Mouse (Mus musculus) stomach, embryonic 16.5 days (tissue): ENCODE results near the gene Tmx4. TPM values are rescaled to one million over a fixed set of nuclear protein-coding genes. Genes with fewer than 3 reads are reported as not detected.

ENCODE experiments used
- ATAC-seq: fragments of 200-750 bp; cut with Nextera tagmentation; 2 replicates; pipeline ENCODE4 v1.8.0; 2017; ENCODE audit warnings: moderate number of reproducible peaks, moderate TSS enrichment; ENCODE audit not compliant: insufficient read depth, low FRiP score
- H3K27ac ChIP-seq: fragments of 300-500 bp; sonication (generic); 2 replicates; pipeline ENCODE4 v1.5.1; 2014; ENCODE audit warnings: low read length
- H3K27me3 ChIP-seq: fragments of 300-500 bp; sonication (generic); 2 replicates; pipeline ENCODE4 v1.6.1; 2014; ENCODE audit warnings: low read length, control low read depth, mixed read lengths; ENCODE audit not compliant: control insufficient read depth, insufficient read depth
- H3K36me3 ChIP-seq: fragments of 300-500 bp; sonication (generic); 2 replicates; pipeline ENCODE4 v1.6.1; 2014; ENCODE audit warnings: low read length; ENCODE audit not compliant: control insufficient read depth, insufficient read depth
- H3K4me1 ChIP-seq: fragments of 300-500 bp; sonication (generic); 2 replicates; pipeline ENCODE4 v1.6.1; 2014; ENCODE audit warnings: low read length, control low read depth, mixed read lengths; ENCODE audit not compliant: control insufficient read depth, insufficient read depth
- H3K4me2 ChIP-seq: fragments of 300-500 bp; sonication (generic); 2 replicates; pipeline ENCODE4 v1.6.1; 2014; ENCODE audit warnings: low read depth, low read length, mixed read lengths
- H3K4me3 ChIP-seq: fragments of 300-500 bp; sonication (generic); replicated peaks from 2 replicates; pipeline ENCODE4 v1.5.1; 2014; ENCODE audit warnings: mild to moderate bottlenecking, low read length
- H3K9ac ChIP-seq: fragments of 300-500 bp; sonication (generic); 2 replicates; pipeline ENCODE4 v1.6.1; 2014; ENCODE audit warnings: low read length
- H3K9me3 ChIP-seq: fragments of 300-500 bp; sonication (generic); replicated peaks from 2 replicates; pipeline ENCODE4 v1.6.1; 2016; ENCODE audit warnings: low read length, control low read depth; ENCODE audit not compliant: control insufficient read depth
- WGBS: fragments of 180-500 bp; shearing (Covaris S2); extraction: QIAGEN DNeasy Blood & Tissue Kit; methylation state at CpG from one replicate; pipeline ENCODE4 v1.1.7; 2014; 5-methylcytosine and 5-hydroxymethylcytosine counted together
- polyA plus RNA-seq: library from polyadenylated mRNA; unstranded; fragments of >200 nt; fragmentation: Nextera tagmentation; extraction: Ambion mirVana; gene quantifications from 2 replicates; pipeline ENCODE4 v1.2.1, GENCODE M21; 2015

Gene Tmx4
- polyA plus RNA-seq, 1 experiment from 2014 or later: 21.9 TPM

GRCm38 (mm10) chr2:134654668-134655067 lies 10.7 kb upstream of the Tmx4 start:
- Histone ChIP-seq H3K27ac (no peak overlapping the region), H3K36me3 (no peaks in the 10 kb centered on the region), H3K4me3 (no peak overlapping the region)

DNA sequence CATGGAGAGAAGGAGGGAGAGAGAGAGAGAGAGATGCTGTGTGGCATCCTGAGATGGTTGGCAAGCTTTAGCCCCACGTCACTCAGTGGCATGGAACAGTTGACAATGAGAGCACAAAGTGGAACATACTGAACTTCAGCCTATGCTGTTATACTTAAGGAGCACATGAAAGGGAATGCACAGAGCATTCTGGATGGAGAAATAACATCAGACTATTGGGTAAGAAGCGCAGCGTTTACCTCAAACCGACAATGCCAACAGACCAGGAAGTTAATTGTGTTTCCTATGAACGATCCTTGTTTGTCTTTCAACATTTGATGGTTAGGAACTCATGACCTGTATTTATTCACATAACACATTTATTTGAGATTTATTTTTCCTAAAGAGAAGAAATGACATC lies 8.8 kb upstream of the Tmx4 start:
- Histone ChIP-seq H3K36me3 (no peaks in the 10 kb centered on the region), H3K4me3 (no peak overlapping the region), H3K4me1 (no peaks in the 10 kb centered on the region), H3K27me3 (no peaks in the 10 kb centered on the region), H3K27ac (no peak overlapping the region), H3K9me3 (no peaks in the 10 kb centered on the region), H3K4me2 (no peak overlapping the region), H3K9ac (no peak overlapping the region)
- no peak for ATAC-seq
- 72% methylated on average over 5 of the region's 5 CpGs for WGBS

More at GRCm38 (mm10) chr2:134654668-134655067, 10.7 kb upstream of the Tmx4 start:
- ATAC-seq: no peak
- no peaks in the 10 kb centered on the region for H3K27me3 ChIP-seq
- no peak overlapping the region for H3K9ac ChIP-seq
- H3K4me1 ChIP-seq: no peaks in the 10 kb centered on the region
- H3K9me3 ChIP-seq: no peaks in the 10 kb centered on the region
- H3K4me2 ChIP-seq: no peak overlapping the region

DNA sequence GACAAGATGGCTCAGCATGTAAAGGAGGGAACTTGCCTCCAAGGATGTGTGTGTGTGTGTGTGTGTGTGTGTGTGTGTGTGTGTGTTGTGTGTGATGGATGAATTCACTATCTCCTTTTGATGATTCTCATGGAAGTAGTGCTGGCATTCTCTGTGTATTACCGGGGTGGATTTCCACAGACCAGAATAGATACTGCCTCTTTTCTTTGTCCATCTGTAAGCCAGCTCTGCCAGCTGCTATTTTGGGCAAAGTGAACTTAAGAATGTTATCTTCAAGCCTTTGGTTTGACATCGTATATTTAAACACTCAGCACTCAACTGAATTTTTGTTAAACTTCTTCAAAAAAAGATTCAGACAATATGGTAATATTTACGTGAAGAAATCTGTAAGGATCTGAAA lies 5.1 kb upstream of the Tmx4 start:
- no peak overlapping the region for H3K4me2 ChIP-seq
- H3K27me3 ChIP-seq: no peaks in the 10 kb centered on the region
- ATAC-seq: no peak
- no peak overlapping the region for H3K9ac ChIP-seq
- WGBS: 55% methylated on average over 3 of the region's 3 CpGs
- no peak overlapping the region for H3K27ac ChIP-seq
- H3K4me3 ChIP-seq: no peak overlapping the region
- no peaks in the 10 kb centered on the region for H3K36me3 ChIP-seq
- H3K9me3 ChIP-seq: no peaks in the 10 kb centered on the region
- no peaks in the 10 kb centered on the region for H3K4me1 ChIP-seq

- 60% methylated on average over 3 of the region's 3 CpGs for WGBS
- Histone ChIP-seq H3K4me3 (no peak overlapping the region), H3K9me3 (no peaks in the 10 kb centered on the region), H3K27ac (no peak overlapping the region), H3K9ac (no peak overlapping the region), H3K4me1 (peaks cover 3% of the 10 kb centered on the region; the same call in 1 of the 2 replicates), H3K4me2 (no peak overlapping the region), H3K27me3 (no peaks in the 10 kb centered on the region), H3K36me3 (no peaks in the 10 kb centered on the region)
- no peak for ATAC-seq
Observed at GRCm38 (mm10) chr2:134645752-134646151, 1.8 kb upstream of the Tmx4 start.

DNA sequence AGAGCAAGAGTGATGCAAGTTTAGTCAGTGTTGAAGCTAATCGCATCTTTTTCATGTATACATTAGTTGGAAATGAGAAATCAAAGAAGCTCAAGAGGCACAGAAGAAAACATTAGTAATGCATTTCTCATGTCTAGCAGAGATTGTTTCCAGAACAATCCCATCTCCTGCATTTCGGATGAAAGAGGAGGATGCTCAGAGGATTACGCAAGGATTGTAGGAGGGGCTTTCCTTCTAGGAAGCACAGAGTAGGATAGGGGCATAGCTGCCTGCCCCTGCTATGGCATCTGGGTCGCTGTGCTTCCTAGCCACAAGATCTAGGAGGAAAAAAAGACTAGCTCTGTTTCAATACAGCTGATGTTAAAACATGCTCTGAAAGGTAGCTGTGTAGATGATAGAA lies 1.2 kb upstream of the Tmx4 start:
- H3K27me3 ChIP-seq: no peaks in the 10 kb centered on the region
- no peak overlapping the region for H3K4me3 ChIP-seq
- 43% methylated on average over 4 of the region's 4 CpGs for WGBS
- no peaks in the 10 kb centered on the region for H3K36me3 ChIP-seq
- no peak overlapping the region for H3K27ac ChIP-seq
- H3K4me2 ChIP-seq: no peak overlapping the region
- H3K4me1 ChIP-seq: peaks cover 3% of the 10 kb centered on the region; the same call in 1 of the 2 replicates
- no peaks in the 10 kb centered on the region for H3K9me3 ChIP-seq
- no peak for ATAC-seq
- no peak overlapping the region for H3K9ac ChIP-seq

DNA sequence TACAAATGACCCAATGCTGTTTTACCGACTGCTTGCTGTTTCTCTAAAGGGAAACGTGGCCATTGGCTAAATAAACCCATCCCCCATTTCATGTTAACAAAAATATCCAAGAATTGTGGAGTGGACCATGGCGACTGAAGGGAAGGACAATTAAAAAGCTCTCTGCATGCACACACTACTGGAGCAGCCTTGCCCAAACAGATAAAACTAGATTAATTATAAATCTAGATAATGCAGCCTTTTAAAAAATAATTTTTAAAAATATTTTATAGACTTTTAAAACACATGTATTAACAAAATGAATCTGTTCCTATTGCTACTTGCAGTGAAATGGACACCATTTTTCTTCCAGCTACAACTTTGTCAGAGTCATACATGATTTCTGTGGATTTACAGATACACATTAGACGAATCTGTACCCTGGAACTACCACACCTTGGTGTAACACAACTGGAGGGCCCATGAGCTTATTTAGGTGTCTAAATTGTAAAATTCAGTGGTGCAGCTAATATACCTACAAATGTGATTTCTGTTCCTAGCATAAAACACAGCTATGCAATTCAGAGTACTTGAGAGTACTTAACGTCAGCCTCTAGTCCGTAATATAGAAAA lies 462 bp upstream of the Tmx4 start:
- H3K27me3 ChIP-seq: no peaks in the 10 kb centered on the region
- peak overlapping the region; percentile 57; the same call in 1 of the 2 replicates for H3K27ac ChIP-seq
- WGBS: 29% methylated on average over 6 of the region's 6 CpGs
- H3K4me3 ChIP-seq: peak overlapping the region; percentile 83
- H3K9me3 ChIP-seq: no peaks in the 10 kb centered on the region
- peaks cover 3% of the 10 kb centered on the region; the same call in 1 of the 2 replicates for H3K4me1 ChIP-seq
- H3K9ac ChIP-seq: no peak overlapping the region
- no peak for ATAC-seq
- H3K4me2 ChIP-seq: peak overlapping the region; percentile 48
- no peaks in the 10 kb centered on the region for H3K36me3 ChIP-seq

GRCm38 (mm10) chr2:134642377-134642776 lies 1.6 kb downstream of the Tmx4 start:
- H3K4me1 ChIP-seq: peaks cover 3% of the 10 kb centered on the region; the same call in 1 of the 2 replicates

DNA sequence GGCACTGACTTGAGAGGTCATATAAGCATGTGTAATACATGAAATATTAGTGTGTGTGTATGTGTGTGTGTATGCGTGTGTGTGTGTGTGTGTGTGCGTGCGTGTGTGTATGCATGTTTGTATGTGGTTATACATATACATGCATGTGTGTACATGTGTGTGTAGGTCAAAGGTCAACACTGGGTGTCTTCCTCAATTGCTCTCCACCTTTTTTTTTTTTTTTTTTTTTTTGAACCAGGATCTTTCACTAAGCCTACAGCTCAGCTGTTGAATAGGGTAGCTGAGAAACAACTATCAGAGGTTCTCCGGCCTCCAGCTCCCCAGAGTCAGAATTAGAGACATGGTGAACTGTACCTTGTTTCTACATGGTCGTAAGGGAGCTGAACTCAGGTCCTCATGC lies 2.6 kb downstream of the Tmx4 start:
- Histone ChIP-seq H3K36me3 (no peaks in the 10 kb centered on the region; the same call in 1 of the 2 replicates), H3K27ac (no peak overlapping the region), H3K9me3 (no peaks in the 10 kb centered on the region), H3K27me3 (no peaks in the 10 kb centered on the region), H3K4me2 (no peak overlapping the region), H3K4me1 (peaks cover 3% of the 10 kb centered on the region; the same call in 1 of the 2 replicates), H3K9ac (no peak overlapping the region), H3K4me3 (no peak overlapping the region)
- WGBS: 94% methylated on average over 5 of the region's 5 CpGs
- ATAC-seq: no peak

More at GRCm38 (mm10) chr2:134642377-134642776, 1.6 kb downstream of the Tmx4 start:
- no peak overlapping the region for H3K27ac ChIP-seq
- H3K27me3 ChIP-seq: no peaks in the 10 kb centered on the region
- no peaks in the 10 kb centered on the region for H3K9me3 ChIP-seq
- H3K36me3 ChIP-seq: no peaks in the 10 kb centered on the region
- H3K4me3 ChIP-seq: no peak overlapping the region
- H3K9ac ChIP-seq: no peak overlapping the region
- H3K4me2 ChIP-seq: no peak overlapping the region
- no peak for ATAC-seq

DNA sequence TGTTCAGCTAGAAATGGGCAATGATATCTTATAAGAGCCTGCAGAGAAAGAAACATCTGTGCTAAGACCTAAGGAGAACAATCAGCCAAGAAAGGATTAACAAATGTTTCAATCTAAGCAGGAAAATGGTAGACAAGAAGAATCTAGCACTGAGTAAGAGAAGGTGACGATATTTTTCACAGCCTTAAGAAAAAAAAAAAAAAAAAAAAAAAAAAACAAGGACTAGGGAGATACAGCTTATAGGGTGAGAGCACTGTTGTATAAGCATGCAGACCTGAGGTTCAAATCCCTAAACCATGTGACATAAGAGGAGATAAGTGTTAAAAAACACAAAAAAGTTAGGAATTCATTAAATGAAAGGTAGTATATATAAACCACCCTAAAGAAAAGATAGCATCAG lies 3.5 kb downstream of the Tmx4 start:
- Histone ChIP-seq H3K36me3 (no peaks in the 10 kb centered on the region; the same call in 1 of the 2 replicates), H3K9me3 (no peaks in the 10 kb centered on the region), H3K4me2 (no peak overlapping the region), H3K27me3 (no peaks in the 10 kb centered on the region), H3K27ac (no peak overlapping the region), H3K4me3 (no peak overlapping the region), H3K4me1 (peaks cover 3% of the 10 kb centered on the region; the same call in 1 of the 2 replicates), H3K9ac (no peak overlapping the region)
- ATAC-seq: no peak
- 64% methylated on average over 1 of the region's 1 CpGs for WGBS
